Mouse (Mus musculus): Measurements from ENCODE around the gene Nxnl2.
A peak's percentile ranks its signal among the peaks of the same experiment; 100 is the strongest.
"Not testable (repeated sequence)": the region's sequence is repeated elsewhere in the genome, so short reads cannot be mapped to it uniquely, and the experiment has no call there.

Gene Nxnl2

GRCm38 (mm10) chr13:51182236-51182635, 11.4 kb downstream of the Nxnl2 start:
- no peak for DNase-seq

GRCm38 (mm10) chr13:51184896-51185295, 14.1 kb downstream of the Nxnl2 start:
- no peak for DNase-seq

- DNase-seq, result no peak
Observed at GRCm38 (mm10) chr13:51190336-51190735, 19.5 kb downstream of the Nxnl2 start.

GRCm38 (mm10) chr13:51191416-51192140, 20.8 kb downstream of the Nxnl2 start:
- peak; percentile 73 for DNase-seq

GRCm38 (mm10) chr13:51193893-51194292, 23.1 kb downstream of the Nxnl2 start:
- no peak for DNase-seq

GRCm38 (mm10) chr13:51197699-51198098, 26.9 kb downstream of the Nxnl2 start:
- no peak for DNase-seq

- peak; percentile 41 for DNase-seq
Observed at GRCm38 (mm10) chr13:51198186-51198585, 27.4 kb downstream of the Nxnl2 start.

- DNase-seq, result not testable (repeated sequence)
Observed at GRCm38 (mm10) chr13:51201985-51202843, 31.4 kb downstream of the Nxnl2 start.

GRCm38 (mm10) chr13:51202844-51203173, 32.0 kb downstream of the Nxnl2 start:
- DNase-seq, result peak; percentile 45

GRCm38 (mm10) chr13:51203467-51203866, 32.6 kb downstream of the Nxnl2 start:
- DNase-seq, result no peak

GRCm38 (mm10) chr13:51204081-51204480, 33.3 kb downstream of the Nxnl2 start:
- DNase-seq, result not testable (repeated sequence)

GRCm38 (mm10) chr13:51207965-51208364, 37.1 kb downstream of the Nxnl2 start:
- peak; percentile 16 for DNase-seq

- DNase-seq, result peak; percentile 65
Observed at GRCm38 (mm10) chr13:51208378-51209100, 37.7 kb downstream of the Nxnl2 start.

- no peak for DNase-seq
Observed at GRCm38 (mm10) chr13:51210639-51211038, 39.8 kb downstream of the Nxnl2 start.

- no peak for DNase-seq
Observed at GRCm38 (mm10) chr13:51214746-51215145, 43.9 kb downstream of the Nxnl2 start.

GRCm38 (mm10) chr13:51220897-51221296, 50.1 kb downstream of the Nxnl2 start:
- no peak for DNase-seq

GRCm38 (mm10) chr13:51221425-51222160, 50.8 kb downstream of the Nxnl2 start:
- DNase-seq, result peak; percentile 25

Data from lung, postnatal 10 days (tissue).